1 mouse cellular context compared by ENCODE assay signal in genomic region chr5:30138193-30138592, GRCm38 (mm10).
A peak's percentile ranks its signal among the peaks of the same experiment; 100 is the strongest.
TF ChIP-seq lines count a peak whose summit lies in the region.

No protein-coding gene starts in this region.

TF ChIP-seq in CH12.LX, 34 proteins besides CTCF, POLR2A, EP300 and RAD21 (continued from another document):
- no peak; the same call in 1 of the 2 replicates for TF ChIP-seq ZNF384 (IDR thresholded peaks at IDR 0.05; ENCODE audit: low read depth, low read length)
- TF ChIP-seq CHD1 (IDR thresholded peaks at IDR 0.05; ENCODE audit: low read depth, low read length) = no peak
- TF ChIP-seq NRF1 (IDR thresholded peaks at IDR 0.05; ENCODE audit: low read depth, low read length) = no peak
- TF ChIP-seq ELF1 (IDR thresholded peaks at IDR 0.05; ENCODE audit: low read depth, low read length) = 0 out of 2 replicates have a peak, but pooled peaks have one; percentile 10
- TF ChIP-seq ETS1 (conservative IDR thresholded peaks at IDR 0.05; ENCODE audit: low read depth, low read length) = no peak
